Mouse (Mus musculus) splenic B cell, adult 2 months (primary cell): ENCODE measurements around the gene Slc6a12.
"Not testable (repeated sequence)": the region's sequence is repeated elsewhere in the genome, so short reads cannot be mapped to it uniquely, and the experiment has no call there.

ENCODE experiments used
- DNase-seq: peaks from one replicate; pipeline ENCODE4 v3.0.0-alpha.2; 2011; ENCODE audit warnings: low read depth, low spot score
- H3K27me3 ChIP-seq: 2 replicates; pipeline ENCODE4 v1.6.1; 2012; ENCODE audit warnings: mild to moderate bottlenecking, low read length, moderate library complexity, mixed read lengths; ENCODE audit not compliant: control insufficient read depth, poor library complexity, insufficient read depth, severe bottlenecking
- H3K36me3 ChIP-seq: 2 replicates; pipeline ENCODE4 v1.6.1; 2012; ENCODE audit warnings: mild to moderate bottlenecking, low read length, moderate library complexity, mixed read lengths; ENCODE audit not compliant: control insufficient read depth, poor library complexity, insufficient read depth, severe bottlenecking

The Slc6a12 gene

DNA sequence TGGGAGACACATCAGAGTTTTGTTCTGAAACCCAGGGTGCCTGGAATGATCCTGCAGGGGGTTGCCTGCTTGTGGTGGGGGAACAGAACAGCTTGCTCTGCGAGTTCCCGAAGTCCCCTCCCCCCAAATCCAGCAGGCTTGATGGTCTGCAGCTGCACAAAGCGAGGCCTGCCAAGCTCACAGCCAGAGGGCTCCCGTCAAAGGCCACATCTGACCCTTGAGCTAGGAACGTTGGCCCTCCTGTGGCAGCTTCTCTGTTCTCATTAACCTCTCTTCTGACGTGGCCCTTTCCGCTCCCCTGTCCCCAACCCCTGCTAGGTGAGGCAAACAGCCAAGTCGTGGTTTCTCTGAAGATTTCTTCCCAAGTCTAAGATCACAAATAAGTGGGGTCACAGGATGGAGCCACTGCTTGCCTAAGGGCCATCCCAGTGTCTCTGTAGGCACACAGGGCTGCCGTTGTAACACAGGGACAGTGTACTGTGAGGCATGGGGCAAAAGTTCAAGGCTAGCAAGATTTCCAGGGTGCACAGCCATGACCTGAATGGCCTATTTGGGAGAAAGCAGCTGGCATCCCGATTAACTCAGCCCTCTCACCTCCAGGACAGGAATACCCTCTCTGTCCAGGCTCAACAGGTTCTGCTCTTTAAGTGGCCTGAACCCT, 12.9 kb upstream of the Slc6a12 start:
- no peak for DNase-seq
- H3K36me3 ChIP-seq = no peaks in the 10 kb centered on the region
- no peaks in the 10 kb centered on the region for H3K27me3 ChIP-seq

- H3K36me3 ChIP-seq = no peaks in the 10 kb centered on the region
- H3K27me3 ChIP-seq = no peaks in the 10 kb centered on the region
- DNase-seq = no peak
Measured at GRCm38 (mm10) chr6:121335841-121336240, 7.0 kb upstream of the Slc6a12 start.

GRCm38 (mm10) chr6:121336558-121336957, 6.3 kb upstream of the Slc6a12 start:
- no peaks in the 10 kb centered on the region for H3K27me3 ChIP-seq
- no peaks in the 10 kb centered on the region for H3K36me3 ChIP-seq
- DNase-seq = no peak

- Histone ChIP-seq H3K36me3 (no peaks in the 10 kb centered on the region), H3K27me3 (no peaks in the 10 kb centered on the region)
- no peak for DNase-seq
Measured at GRCm38 (mm10) chr6:121337229-121337628, 5.6 kb upstream of the Slc6a12 start.

- Histone ChIP-seq H3K36me3 (no peaks in the 10 kb centered on the region), H3K27me3 (no peaks in the 10 kb centered on the region)
- DNase-seq = peak; percentile 86
Measured at GRCm38 (mm10) chr6:121337770-121338518, 4.9 kb upstream of the Slc6a12 start.

DNA sequence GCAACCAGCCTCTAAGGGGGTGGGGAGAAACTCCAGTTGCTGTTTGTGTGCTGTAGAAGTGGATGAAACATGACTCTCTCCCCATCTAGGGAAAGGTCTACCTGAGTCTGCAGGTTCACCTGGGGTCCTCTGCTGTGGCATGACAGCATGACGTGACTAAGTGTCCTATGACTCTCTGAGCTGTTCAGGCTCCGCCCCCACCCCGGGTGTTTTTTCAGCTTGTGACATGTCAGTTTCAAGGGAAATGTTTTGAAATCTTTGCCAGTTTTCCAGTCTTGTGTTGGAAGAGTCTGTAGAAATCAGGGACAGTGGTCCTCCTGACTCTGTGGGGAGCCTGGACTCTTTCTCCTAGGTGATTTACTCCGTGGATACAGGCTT, 4.4 kb upstream of the Slc6a12 start:
- no peaks in the 10 kb centered on the region for H3K27me3 ChIP-seq
- H3K36me3 ChIP-seq = no peaks in the 10 kb centered on the region
- DNase-seq = no peak

DNA sequence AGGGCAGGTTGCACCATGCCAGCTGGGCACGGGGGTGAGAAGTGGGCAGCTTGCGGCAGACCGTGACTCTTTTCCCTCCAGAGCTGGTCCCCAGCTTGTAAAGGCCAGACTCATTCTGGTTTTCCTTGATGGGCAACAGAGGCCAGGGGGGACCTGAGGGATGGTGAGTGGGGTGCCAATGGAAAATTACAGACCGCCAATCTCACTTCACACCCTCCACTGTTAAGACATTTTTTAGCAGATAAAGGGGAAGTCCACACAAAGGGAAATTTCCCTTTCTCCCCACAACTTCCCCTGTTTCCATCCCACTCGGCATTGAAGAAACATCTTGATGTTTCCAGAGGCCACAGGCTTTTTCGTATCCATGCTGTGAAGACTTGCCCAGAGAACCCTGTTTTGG, 1.2 kb upstream of the Slc6a12 start:
- DNase-seq = peak; percentile 29
- Histone ChIP-seq H3K27me3 (no peaks in the 10 kb centered on the region), H3K36me3 (no peaks in the 10 kb centered on the region)

DNA sequence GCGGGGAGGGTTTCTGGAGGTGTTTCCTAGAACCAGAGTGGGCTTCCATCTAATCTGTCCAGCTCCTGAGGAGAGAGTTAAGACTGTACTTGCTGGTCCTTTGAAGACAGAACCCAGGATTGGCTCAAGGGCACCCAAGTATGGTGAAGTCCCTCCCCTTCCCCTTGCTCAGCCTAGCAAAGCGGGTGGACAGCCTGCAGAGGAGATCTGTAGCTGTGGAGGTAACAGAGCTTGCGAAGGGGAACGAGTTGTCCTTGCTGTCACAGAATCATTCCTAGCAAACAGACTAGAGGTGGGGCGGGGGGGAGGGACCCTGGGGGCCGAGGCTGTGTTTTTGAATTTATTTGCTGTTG, 871 bp downstream of the Slc6a12 start:
- no peak for DNase-seq
- no peaks in the 10 kb centered on the region for H3K36me3 ChIP-seq
- no peaks in the 10 kb centered on the region for H3K27me3 ChIP-seq

- DNase-seq = no peak
- Histone ChIP-seq H3K36me3 (no peaks in the 10 kb centered on the region), H3K27me3 (no peaks in the 10 kb centered on the region)
Measured at GRCm38 (mm10) chr6:121344329-121344728, 1.5 kb downstream of the Slc6a12 start.

- Histone ChIP-seq H3K27me3 (no peaks in the 10 kb centered on the region), H3K36me3 (no peaks in the 10 kb centered on the region)
- no peak for DNase-seq
Measured at GRCm38 (mm10) chr6:121346428-121346827, 3.6 kb downstream of the Slc6a12 start.

DNA sequence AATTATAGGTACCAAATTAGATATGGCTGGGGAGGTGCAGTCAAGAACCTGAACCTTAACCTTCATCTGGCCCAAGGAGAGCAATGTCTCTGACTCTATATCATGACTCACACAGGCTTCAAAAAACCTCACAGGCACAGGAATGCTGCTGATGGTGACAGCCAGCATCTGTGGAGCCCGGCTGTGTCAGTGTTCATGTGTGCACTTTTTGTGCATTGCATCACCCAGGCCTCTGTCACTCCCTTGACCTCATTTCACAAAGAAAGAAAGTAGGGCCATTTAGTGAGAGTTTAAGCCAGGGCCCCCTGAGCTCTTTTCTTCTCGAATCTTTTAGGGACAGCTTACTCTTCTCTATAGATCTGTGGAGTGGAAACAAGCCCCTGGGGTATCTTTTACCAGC, 9.4 kb downstream of the Slc6a12 start:
- Histone ChIP-seq H3K36me3 (no peaks in the 10 kb centered on the region), H3K27me3 (no peaks in the 10 kb centered on the region)
- DNase-seq = no peak

DNA sequence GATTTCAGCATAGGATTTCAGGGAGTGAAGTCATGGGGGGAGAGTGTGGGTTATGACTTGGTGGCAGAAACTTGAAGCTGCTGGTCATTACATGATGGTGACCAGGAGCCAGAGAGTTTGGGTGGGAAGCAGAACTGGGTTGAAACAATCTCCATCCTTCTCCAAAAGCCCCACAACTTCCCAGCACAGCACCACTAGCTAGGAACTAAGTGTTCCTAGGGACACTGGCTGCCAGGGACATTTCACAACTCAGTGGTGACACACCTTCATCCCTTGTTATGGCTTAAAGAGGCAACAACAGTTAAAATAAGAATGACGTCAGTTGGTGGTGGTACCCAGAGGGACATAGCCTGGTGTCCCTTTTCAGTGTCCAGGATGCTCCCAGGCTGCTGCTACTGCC, 13.2 kb downstream of the Slc6a12 start:
- DNase-seq = no peak
- Histone ChIP-seq H3K36me3 (no peaks in the 10 kb centered on the region), H3K27me3 (no peaks in the 10 kb centered on the region)

- H3K27me3 ChIP-seq = no peaks in the 10 kb centered on the region
- no peaks in the 10 kb centered on the region for H3K36me3 ChIP-seq
Measured at GRCm38 (mm10) chr6:121357232-121357631, 14.4 kb downstream of the Slc6a12 start.

GRCm38 (mm10) chr6:121363061-121363460, 20.2 kb downstream of the Slc6a12 start:
- DNase-seq = no peak
- H3K36me3 ChIP-seq = no peaks in the 10 kb centered on the region
- H3K27me3 ChIP-seq = no peaks in the 10 kb centered on the region

More at GRCm38 (mm10) chr6:121357232-121357631, 14.4 kb downstream of the Slc6a12 start:
- DNase-seq = no peak

GRCm38 (mm10) chr6:121363956-121364355, 21.1 kb downstream of the Slc6a12 start:
- Histone ChIP-seq H3K27me3 (no peaks in the 10 kb centered on the region), H3K36me3 (no peaks in the 10 kb centered on the region)
- no peak for DNase-seq

DNA sequence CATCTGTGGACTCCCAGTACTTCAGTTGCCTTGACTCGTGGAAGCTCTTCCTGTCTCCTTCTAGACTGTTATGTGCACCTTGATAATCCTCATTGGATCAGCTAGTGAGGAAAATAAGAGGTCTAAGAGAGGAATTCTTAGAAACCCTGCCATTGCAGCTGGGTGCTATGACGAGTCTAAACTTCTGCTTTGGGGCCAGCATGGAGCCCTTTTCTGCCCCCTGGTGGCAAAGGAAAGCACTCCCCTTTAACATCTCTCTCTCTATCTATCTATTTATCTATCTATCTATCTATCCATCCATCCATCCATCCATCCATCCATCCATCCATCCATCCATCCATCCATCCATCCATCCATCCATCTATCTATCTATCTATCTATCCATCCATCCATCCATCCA, 23.7 kb downstream of the Slc6a12 start:
- peak; percentile 72 for DNase-seq
- H3K36me3 ChIP-seq, H3K27me3 ChIP-seq: not testable (repeated sequence)
